Mouse (Mus musculus) limb, embryonic 12.5 days (tissue): ENCODE data around the gene Ddb1. TPM values are rescaled to one million over a fixed set of nuclear protein-coding genes. Genes with fewer than 3 reads are reported as not detected.

Source experiments
- ATAC-seq: fragments of 200-750 bp; cut with Nextera tagmentation; 2 replicates; pipeline ENCODE4 v1.8.0; 2017; ENCODE audit warnings: low read depth, moderate TSS enrichment; ENCODE audit not compliant: insufficient number of reproducible peaks, insufficient read depth, low FRiP score, low TSS enrichment
- H3K27ac ChIP-seq: fragments of 300-500 bp; sonication (generic); 2 replicates; pipeline ENCODE4 v1.5.1; 2016; ENCODE audit warnings: mild to moderate bottlenecking, moderate library complexity
- H3K27me3 ChIP-seq: fragments of 300-500 bp; sonication (generic); 2 replicates; pipeline ENCODE4 v1.6.1; 2016; ENCODE audit warnings: mild to moderate bottlenecking, moderate library complexity
- H3K36me3 ChIP-seq: fragments of 300-500 bp; sonication (generic); 2 replicates; pipeline ENCODE4 v1.6.1; 2016; ENCODE audit warnings: mild to moderate bottlenecking, moderate library complexity
- H3K4me1 ChIP-seq: fragments of 300-500 bp; sonication (generic); replicated peaks from 2 replicates; pipeline ENCODE4 v1.6.1; 2016
- H3K4me2 ChIP-seq: fragments of 300-500 bp; sonication (generic); 2 replicates; pipeline ENCODE4 v1.6.1; 2016; ENCODE audit warnings: mild to moderate bottlenecking, moderate library complexity
- H3K4me3 ChIP-seq: fragments of 300-500 bp; sonication (generic); replicated peaks from 2 replicates; pipeline ENCODE4 v1.5.1; 2016; ENCODE audit warnings: mild to moderate bottlenecking
- H3K9ac ChIP-seq: fragments of 300-500 bp; sonication (generic); replicated peaks from 2 replicates; pipeline ENCODE4 v1.6.1; 2016; ENCODE audit warnings: mild to moderate bottlenecking, moderate library complexity
- H3K9me3 ChIP-seq: fragments of 300-500 bp; sonication (generic); 2 replicates; pipeline ENCODE4 v1.6.1; 2016; ENCODE audit warnings: mild to moderate bottlenecking, moderate library complexity
- WGBS: fragments of 180-500 bp; shearing (Covaris S2); methylation state at CpG from one replicate; pipeline ENCODE4 v1.1.7; 2016; 5-methylcytosine and 5-hydroxymethylcytosine counted together
- polyA plus RNA-seq: library from polyadenylated mRNA; unstranded; fragments of >200 nt; fragmentation: Nextera tagmentation; extraction: Ambion mirVana; gene quantifications from 2 replicates; pipeline ENCODE4 v1.2.1, GENCODE M21; 2016

The Ddb1 gene
- polyA plus RNA-seq, 1 experiment from 2014 or later, result 467 TPM

GRCm38 (mm10) chr19:10662665-10663064 lies 57.5 kb downstream of the Ddb1 start:
- no peak overlapping the region for H3K27ac ChIP-seq
- no peak overlapping the region for H3K4me2 ChIP-seq
- H3K9ac ChIP-seq, result no peak overlapping the region
- H3K4me1 ChIP-seq, result no peaks in the 10 kb centered on the region
- no peaks in the 10 kb centered on the region for H3K9me3 ChIP-seq
- H3K36me3 ChIP-seq, result no peaks in the 10 kb centered on the region
- ATAC-seq, result no peak
- WGBS, result 67% methylated on average over 3 of the region's 3 CpGs
- no peaks in the 10 kb centered on the region for H3K27me3 ChIP-seq
- H3K4me3 ChIP-seq, result no peak overlapping the region

- Histone ChIP-seq H3K4me2 (no peak overlapping the region), H3K27ac (no peak overlapping the region), H3K4me1 (no peaks in the 10 kb centered on the region), H3K9ac (no peak overlapping the region), H3K27me3 (no peaks in the 10 kb centered on the region), H3K4me3 (no peak overlapping the region), H3K36me3 (no peaks in the 10 kb centered on the region), H3K9me3 (no peaks in the 10 kb centered on the region)
- 0 out of 2 replicates have a peak, but pooled peaks have one; percentile 44 for ATAC-seq
- WGBS, result 55% methylated on average over 3 of the region's 3 CpGs
Measured at GRCm38 (mm10) chr19:10665093-10665492, 60.0 kb downstream of the Ddb1 start.

GRCm38 (mm10) chr19:10665499-10665898 lies 60.4 kb downstream of the Ddb1 start:
- H3K36me3 ChIP-seq, result no peaks in the 10 kb centered on the region
- no peak overlapping the region for H3K27ac ChIP-seq
- no peak overlapping the region for H3K4me3 ChIP-seq
- no peaks in the 10 kb centered on the region for H3K27me3 ChIP-seq
- H3K4me2 ChIP-seq, result no peak overlapping the region
- H3K9ac ChIP-seq, result no peak overlapping the region
- H3K9me3 ChIP-seq, result no peaks in the 10 kb centered on the region
- ATAC-seq, result 0 out of 2 replicates have a peak, but pooled peaks have one; percentile 39
- no peaks in the 10 kb centered on the region for H3K4me1 ChIP-seq
- 14% methylated on average over 2 of the region's 2 CpGs for WGBS

GRCm38 (mm10) chr19:10671319-10671718 lies 66.2 kb downstream of the Ddb1 start:
- no peak overlapping the region for H3K27ac ChIP-seq
- H3K27me3 ChIP-seq, result peaks cover 4% of the 10 kb centered on the region; the same call in 1 of the 2 replicates
- no peak overlapping the region for H3K4me2 ChIP-seq
- WGBS, result 89% methylated on average over 4 of the region's 4 CpGs
- no peak overlapping the region for H3K9ac ChIP-seq
- no peaks in the 10 kb centered on the region for H3K36me3 ChIP-seq
- ATAC-seq, result no peak
- H3K4me3 ChIP-seq, result no peak overlapping the region
- no peaks in the 10 kb centered on the region for H3K4me1 ChIP-seq
- no peaks in the 10 kb centered on the region for H3K9me3 ChIP-seq

- no peaks in the 10 kb centered on the region for H3K4me1 ChIP-seq
- whole genome bisulfite sequencing, result 47% methylated on average over 9 of the region's 9 CpGs
- no peak overlapping the region for H3K4me3 ChIP-seq
- H3K27me3 ChIP-seq, result peaks cover 4% of the 10 kb centered on the region; the same call in 1 of the 2 replicates
- no peak overlapping the region for H3K4me2 ChIP-seq
- H3K27ac ChIP-seq, result no peak overlapping the region
- H3K36me3 ChIP-seq, result no peaks in the 10 kb centered on the region
- no peaks in the 10 kb centered on the region for H3K9me3 ChIP-seq
- H3K9ac ChIP-seq, result no peak overlapping the region
- ATAC-seq, result no peak
Measured at GRCm38 (mm10) chr19:10671854-10672417, 66.8 kb downstream of the Ddb1 start.

- Histone ChIP-seq H3K36me3 (no peaks in the 10 kb centered on the region), H3K9ac (no peak overlapping the region), H3K27ac (no peak overlapping the region), H3K27me3 (peaks cover 4% of the 10 kb centered on the region; the same call in 1 of the 2 replicates), H3K4me1 (no peaks in the 10 kb centered on the region), H3K4me3 (no peak overlapping the region), H3K4me2 (no peak overlapping the region), H3K9me3 (no peaks in the 10 kb centered on the region)
- ATAC-seq, result no peak
- WGBS, result 56% methylated on average over 1 of the region's 1 CpGs
Measured at GRCm38 (mm10) chr19:10673275-10673674, 68.1 kb downstream of the Ddb1 start.

GRCm38 (mm10) chr19:10676656-10677055 lies 71.5 kb downstream of the Ddb1 start:
- Histone ChIP-seq H3K9me3 (no peaks in the 10 kb centered on the region), H3K27ac (no peak overlapping the region), H3K4me3 (no peak overlapping the region), H3K27me3 (peaks cover 8% of the 10 kb centered on the region; the same call in 1 of the 2 replicates), H3K9ac (no peak overlapping the region), H3K4me2 (no peak overlapping the region), H3K36me3 (no peaks in the 10 kb centered on the region), H3K4me1 (peaks cover 4% of the 10 kb centered on the region; the same call in 1 of the 2 replicates)
- no peak for ATAC-seq
- 87% methylated on average over 16 of the region's 16 CpGs for WGBS

- H3K27ac ChIP-seq, result no peak within 1 kb of the TSS
Measured at GRCm38 (mm10) chr19:10677915-10678771, 73.0 kb downstream of the Ddb1 start, which contains the start of gene Pga5. Gene Pga5 (minus strand): TSS chr19:10678071.

GRCm38 (mm10) chr19:10678772-10679067 lies 73.6 kb downstream of the Ddb1 start:
- no peak overlapping the region for H3K27ac ChIP-seq
- H3K27me3 ChIP-seq, result peaks cover 8% of the 10 kb centered on the region; the same call in 1 of the 2 replicates
- no peak for ATAC-seq
- H3K36me3 ChIP-seq, result no peaks in the 10 kb centered on the region
- 72% methylated on average over 1 of the region's 1 CpGs for WGBS
- no peaks in the 10 kb centered on the region for H3K9me3 ChIP-seq
- H3K4me3 ChIP-seq, result no peak overlapping the region
- H3K4me2 ChIP-seq, result no peak overlapping the region
- no peak overlapping the region for H3K9ac ChIP-seq
- peaks cover 4% of the 10 kb centered on the region; the same call in 1 of the 2 replicates for H3K4me1 ChIP-seq

More at GRCm38 (mm10) chr19:10677915-10678771, 73.0 kb downstream of the Ddb1 start, which contains the start of gene Pga5:
- Histone ChIP-seq H3K4me1 (peaks cover 4% of the 10 kb centered on the region; the same call in 1 of the 2 replicates), H3K4me2 (no peak within 1 kb of the TSS), H3K9ac (no peak within 1 kb of the TSS), H3K27me3 (peaks cover 8% of the 10 kb centered on the region; the same call in 1 of the 2 replicates), H3K36me3 (no peaks in the 10 kb centered on the region), H3K9me3 (no peaks in the 10 kb centered on the region), H3K4me3 (no peak within 1 kb of the TSS)
- WGBS, result 45% methylated on average over 6 of the region's 6 CpGs
- no peak for ATAC-seq
